Mouse (Mus musculus) spleen, adult 2 months (tissue): ENCODE data around the gene Trpc1. TPM values are rescaled to one million over a fixed set of nuclear protein-coding genes. Genes with fewer than 3 reads are reported as not detected.

Experiments
- DNase-seq, 2 experiments: peaks; one replicate each; pipeline versions ENCODE4 v3.0.0 to v3.0.0-alpha.2; 2012 to 2021; ENCODE audit warnings: low spot score in 2 of 2, low read depth in 1 of 2
- H3K27ac ChIP-seq: fragments of 200-500 bp; 2 replicates; pipeline ENCODE4 v1.5.1; 2012; ENCODE audit warnings: low read length, inconsistent platforms; ENCODE audit not compliant: insufficient read depth
- H3K27me3 ChIP-seq: fragments of 200-500 bp; 2 replicates; pipeline ENCODE4 v1.6.1; 2012; ENCODE audit warnings: mild to moderate bottlenecking, moderate library complexity, low read length, inconsistent platforms; ENCODE audit not compliant: control insufficient read depth, insufficient read depth
- H3K36me3 ChIP-seq: fragments of 200-500 bp; 2 replicates; pipeline ENCODE4 v1.6.1; 2012; ENCODE audit warnings: mild to moderate bottlenecking, low read length, inconsistent platforms; ENCODE audit not compliant: control insufficient read depth, insufficient read depth
- H3K4me1 ChIP-seq: fragments of 200-500 bp; 2 replicates; pipeline ENCODE4 v1.6.1; 2011; ENCODE audit warnings: inconsistent platforms; ENCODE audit not compliant: control insufficient read depth, insufficient read depth, insufficient read length
- H3K4me3 ChIP-seq: fragments of 200-500 bp; 2 replicates; pipeline ENCODE4 v1.5.1; 2011; ENCODE audit warnings: mild to moderate bottlenecking, inconsistent platforms; ENCODE audit not compliant: insufficient read depth, insufficient read length; ENCODE audit errors: extremely low read depth
- CTCF ChIP-seq: fragments of 200-500 bp; IDR thresholded peaks from 2 replicates; pipeline ENCODE4 v1.5.1; 2011; ENCODE audit warnings: mild to moderate bottlenecking, inconsistent platforms; ENCODE audit not compliant: insufficient read depth, insufficient read length, insufficient replicate concordance; ENCODE audit errors: extremely low read depth
- POLR2A ChIP-seq: fragments of 200-500 bp; IDR thresholded peaks from 2 replicates; pipeline ENCODE4 v1.6.1; 2011; ENCODE audit warnings: low read depth, low read length, inconsistent platforms
- WGBS: fragments of 180-500 bp; shearing (Covaris S2); methylation state at CpG from one replicate; pipeline ENCODE4 v1.1.7; 2018; 5-methylcytosine and 5-hydroxymethylcytosine counted together
- polyA plus RNA-seq: library from polyadenylated mRNA; depleted of rRNA; stranded (reverse); fragments of >200 nt; gene quantifications from 2 replicates; pipeline ENCODE4 v1.2.3, GENCODE M21; 2012

The Trpc1 gene
- polyA plus RNA-seq, 1 experiment = 1.0 TPM

- 70% methylated on average over 4 of the region's 4 CpGs for WGBS
- TF ChIP-seq CTCF = no peak
- no peak for TF ChIP-seq POLR2A
- H3K36me3 ChIP-seq = no peaks in the 10 kb centered on the region
- DNase-seq = no peak
- H3K27ac ChIP-seq = no peak overlapping the region
- H3K4me3 ChIP-seq = no peak overlapping the region
- no peaks in the 10 kb centered on the region for H3K27me3 ChIP-seq
- H3K4me1 ChIP-seq = no peaks in the 10 kb centered on the region
Observed at GRCm38 (mm10) chr9:95699273-95699672, 50.9 kb downstream of the Trpc1 start.

- Histone ChIP-seq H3K4me1 (no peaks in the 10 kb centered on the region), H3K36me3 (no peaks in the 10 kb centered on the region), H3K27ac (no peak overlapping the region), H3K4me3 (no peak overlapping the region), H3K27me3 (no peaks in the 10 kb centered on the region)
- 61% methylated on average over 2 of the region's 2 CpGs for WGBS
- DNase-seq = no peak
- TF ChIP-seq CTCF (no peak), POLR2A (no peak)
Observed at GRCm38 (mm10) chr9:95697808-95698207, 52.4 kb downstream of the Trpc1 start.

GRCm38 (mm10) chr9:95696581-95696980 is 53.6 kb downstream of the Trpc1 start:
- Histone ChIP-seq H3K27ac (no peak overlapping the region), H3K4me3 (no peak overlapping the region), H3K36me3 (no peaks in the 10 kb centered on the region), H3K27me3 (no peaks in the 10 kb centered on the region), H3K4me1 (no peaks in the 10 kb centered on the region)
- no peak for DNase-seq
- 89% methylated on average over 6 of the region's 6 CpGs for WGBS
- TF ChIP-seq CTCF = no peak
- no peak for TF ChIP-seq POLR2A

- no peak overlapping the region for H3K4me3 ChIP-seq
- TF ChIP-seq CTCF (no peak), POLR2A (no peak)
- H3K27ac ChIP-seq = no peak overlapping the region
- H3K36me3 ChIP-seq = no peaks in the 10 kb centered on the region
- whole genome bisulfite sequencing = 84% methylated on average over 15 of the region's 15 CpGs
- no peak for DNase-seq
- no peaks in the 10 kb centered on the region for H3K27me3 ChIP-seq
- no peaks in the 10 kb centered on the region for H3K4me1 ChIP-seq
Observed at GRCm38 (mm10) chr9:95695023-95695422, 55.2 kb downstream of the Trpc1 start.

- no peak overlapping the region for H3K27ac ChIP-seq
- no peaks in the 10 kb centered on the region for H3K27me3 ChIP-seq
- no peak overlapping the region for H3K4me3 ChIP-seq
- WGBS = 62% methylated on average over 12 of the region's 12 CpGs
- no peaks in the 10 kb centered on the region for H3K4me1 ChIP-seq
- no peak for DNase-seq
- TF ChIP-seq CTCF (no peak), POLR2A (no peak)
- H3K36me3 ChIP-seq = no peaks in the 10 kb centered on the region
Observed at GRCm38 (mm10) chr9:95694526-95694925, 55.6 kb downstream of the Trpc1 start.

- Histone ChIP-seq H3K4me1 (no peaks in the 10 kb centered on the region), H3K4me3 (no peak overlapping the region), H3K36me3 (no peaks in the 10 kb centered on the region), H3K27me3 (no peaks in the 10 kb centered on the region), H3K27ac (no peak overlapping the region)
- no peak for DNase-seq
- WGBS = 79% methylated on average over 11 of the region's 11 CpGs
- no peak for TF ChIP-seq POLR2A
- TF ChIP-seq CTCF = no peak
Observed at GRCm38 (mm10) chr9:95693528-95694100, 56.6 kb downstream of the Trpc1 start.

- DNase-seq = no peak
- WGBS = 84% methylated on average over 8 of the region's 8 CpGs
- TF ChIP-seq CTCF (no peak), POLR2A (no peak)
- Histone ChIP-seq H3K4me3 (no peak overlapping the region), H3K4me1 (no peaks in the 10 kb centered on the region), H3K36me3 (no peaks in the 10 kb centered on the region), H3K27me3 (no peaks in the 10 kb centered on the region), H3K27ac (no peak overlapping the region)
Observed at GRCm38 (mm10) chr9:95692823-95693222, 57.4 kb downstream of the Trpc1 start.
